Mouse (Mus musculus): ENCODE data around the gene Trmt112.
A peak's percentile ranks its signal among the peaks of the same experiment; 100 is the strongest.
"Not testable (repeated sequence)": the region's sequence is repeated elsewhere in the genome, so short reads cannot be mapped to it uniquely, and the experiment has no call there.

Trmt112 gene

DNA sequence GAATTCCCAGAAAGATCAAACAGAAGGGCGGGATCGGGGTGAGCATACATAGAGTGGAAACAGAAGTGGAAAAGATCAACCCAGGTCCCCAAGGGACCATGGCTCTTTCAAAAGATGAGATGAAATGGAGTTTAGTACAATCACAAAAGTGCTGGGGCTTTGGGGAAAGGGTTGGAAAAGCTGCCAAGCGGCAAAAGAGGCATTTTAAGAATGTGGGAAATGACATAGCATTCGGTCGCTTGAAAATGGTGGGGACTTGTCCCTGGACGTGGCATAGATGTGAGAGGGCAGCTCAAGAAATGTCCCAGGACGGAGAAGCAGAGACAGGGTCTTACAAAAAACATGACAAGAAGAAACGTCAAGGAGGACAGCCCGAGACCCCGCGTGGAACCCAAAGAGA lies 477 bp upstream of the Trmt112 start:
- DNase-seq (ENCODE audit: low read depth), result no peak

DNA sequence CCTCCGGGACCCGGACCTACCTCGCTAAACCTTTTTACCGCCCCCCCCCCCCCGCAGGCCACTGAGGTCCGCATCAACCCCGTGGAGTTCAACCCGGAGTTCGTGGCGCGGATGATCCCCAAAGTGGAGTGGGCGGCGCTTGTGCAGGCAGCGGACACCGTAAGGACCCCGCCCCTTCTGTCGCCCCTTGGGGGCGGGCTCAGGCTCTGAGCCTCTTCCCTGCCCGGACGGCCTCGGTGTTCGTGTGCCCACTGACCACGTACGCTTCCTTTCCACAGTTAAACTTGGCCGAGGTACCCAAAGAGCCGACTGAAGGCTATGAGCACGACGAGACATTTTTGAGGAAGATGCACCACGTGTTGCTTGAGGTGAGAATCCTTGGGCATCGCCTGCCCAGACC lies 808 bp downstream of the Trmt112 start:
- not testable (repeated sequence) for DNase-seq (ENCODE audit: low read depth)

DNA sequence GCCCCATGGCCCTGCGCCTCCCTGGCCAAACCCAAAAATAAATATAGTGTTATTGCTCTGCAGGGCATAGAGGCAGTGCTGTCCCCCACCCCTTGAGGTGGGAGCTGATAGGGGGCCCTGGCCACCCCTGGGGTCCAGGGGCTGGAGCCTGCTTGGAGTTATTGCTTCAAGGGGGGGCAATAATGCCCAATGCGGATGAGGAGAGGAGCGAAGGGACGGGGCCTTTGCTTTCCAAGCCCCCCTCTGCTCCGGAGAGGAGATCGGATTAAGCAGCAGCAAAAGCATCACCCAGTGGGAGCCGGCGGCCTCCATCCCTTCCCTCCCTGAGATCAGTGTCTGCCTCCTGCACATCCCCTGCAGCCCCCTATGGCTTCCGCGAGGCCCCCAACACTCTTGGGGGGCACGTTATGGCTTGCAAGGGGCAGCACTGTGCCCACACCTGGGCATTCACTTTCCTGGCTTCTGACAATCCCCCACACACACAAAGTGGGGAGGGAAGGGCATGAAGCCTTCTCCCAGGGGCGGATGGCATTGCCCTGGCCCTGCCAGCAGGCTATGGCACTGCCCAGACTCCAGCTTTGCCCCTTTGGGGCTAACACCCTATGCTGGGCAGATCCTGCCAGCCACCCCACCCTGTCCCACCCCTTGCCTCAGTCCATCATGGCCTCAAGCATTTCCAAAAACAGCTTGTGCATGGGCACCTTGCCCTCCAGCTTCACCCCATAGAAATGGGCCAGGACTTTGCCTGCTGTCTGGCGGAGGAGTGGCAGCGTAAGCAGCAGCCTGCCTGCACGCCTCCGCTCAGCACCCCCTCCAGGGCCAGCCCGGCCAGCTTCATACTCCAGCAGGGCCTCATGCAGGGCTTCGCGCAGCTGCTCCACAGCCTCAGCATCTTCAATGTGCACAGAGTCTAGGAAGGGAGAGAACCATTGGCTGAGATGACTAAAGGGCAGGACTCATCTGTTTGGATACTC lies 1.9 kb downstream of the Trmt112 start:
- DNase-seq (ENCODE audit: low read depth), result no peak

DNA sequence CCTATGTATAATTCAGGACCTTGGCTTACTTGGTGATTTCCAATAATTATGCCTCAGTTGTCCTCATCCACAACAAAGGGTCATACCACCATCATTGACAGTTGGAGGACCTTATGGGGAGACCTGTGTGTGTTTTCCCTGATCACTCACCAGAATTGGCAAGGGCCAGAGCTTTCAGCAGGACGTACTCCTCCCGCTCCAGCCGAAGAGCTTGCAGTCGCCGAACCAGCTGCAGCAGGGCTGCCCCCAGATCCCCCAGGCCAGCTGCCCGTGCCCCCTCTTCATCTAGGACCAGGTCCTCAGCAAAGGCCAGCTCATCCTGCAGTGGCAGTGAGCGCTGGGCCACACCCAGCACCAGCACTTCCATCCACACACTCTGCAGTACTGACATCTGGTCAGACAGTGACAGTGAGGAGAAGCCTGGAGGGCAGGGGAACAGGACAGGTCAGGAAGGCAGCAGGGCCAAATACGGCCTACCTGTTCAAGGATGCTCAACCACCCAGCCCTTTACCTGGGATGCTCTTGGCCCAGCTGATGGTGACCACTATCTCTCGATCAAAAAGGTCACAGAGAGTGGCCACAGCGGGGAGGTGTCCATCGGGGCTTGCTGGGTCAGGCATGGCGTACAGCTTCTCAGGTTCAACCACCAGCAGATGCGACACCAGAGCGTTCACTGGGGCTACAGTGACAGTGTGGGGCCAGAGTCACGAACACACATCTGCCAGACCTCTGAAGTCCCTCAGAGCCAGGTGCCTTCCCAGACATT lies 2.9 kb downstream of the Trmt112 start:
- DNase-seq (ENCODE audit: low read depth), result no peak

DNA sequence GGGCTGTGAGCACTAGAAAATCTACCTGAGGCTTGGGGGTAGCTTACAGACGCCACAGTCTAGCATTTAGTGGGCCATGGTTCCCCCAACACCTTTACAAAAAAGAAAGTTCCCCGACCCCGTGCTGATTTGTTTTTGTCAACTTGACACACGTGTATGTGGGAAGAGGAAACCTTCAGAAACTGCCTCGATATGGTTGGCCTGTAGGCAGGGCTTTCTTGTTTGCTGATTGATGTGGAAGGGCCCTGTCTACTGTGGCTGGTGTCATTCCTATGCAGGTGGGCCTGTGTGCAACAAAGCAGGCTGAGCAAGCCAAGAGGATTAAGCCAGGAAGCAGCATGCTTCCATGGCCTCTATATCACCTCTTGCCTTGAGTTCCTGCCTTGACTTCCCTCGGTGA lies 3.5 kb downstream of the Trmt112 start:
- DNase-seq (ENCODE audit: low read depth), result no peak

DNA sequence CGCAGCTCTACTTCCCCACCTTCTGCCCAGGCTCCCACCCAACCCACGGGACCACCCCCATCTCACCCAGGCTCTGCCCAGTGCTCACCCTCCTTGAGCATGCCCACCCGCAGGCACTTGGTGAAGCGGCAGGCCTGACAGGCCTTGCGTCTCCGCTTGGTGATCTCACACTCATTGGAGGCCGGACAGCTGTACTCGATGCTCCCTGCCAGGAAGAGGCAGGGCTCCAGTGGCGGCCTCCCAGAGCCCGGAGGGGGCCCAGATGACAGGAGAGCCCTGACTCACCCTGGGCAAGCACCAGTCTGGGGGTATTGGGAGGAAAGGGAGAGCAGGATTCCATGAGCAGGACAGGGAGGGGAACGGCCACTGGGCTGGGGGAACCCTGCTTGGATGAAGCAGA lies 4.5 kb downstream of the Trmt112 start:
- no peak for DNase-seq (ENCODE audit: low read depth)

DNA sequence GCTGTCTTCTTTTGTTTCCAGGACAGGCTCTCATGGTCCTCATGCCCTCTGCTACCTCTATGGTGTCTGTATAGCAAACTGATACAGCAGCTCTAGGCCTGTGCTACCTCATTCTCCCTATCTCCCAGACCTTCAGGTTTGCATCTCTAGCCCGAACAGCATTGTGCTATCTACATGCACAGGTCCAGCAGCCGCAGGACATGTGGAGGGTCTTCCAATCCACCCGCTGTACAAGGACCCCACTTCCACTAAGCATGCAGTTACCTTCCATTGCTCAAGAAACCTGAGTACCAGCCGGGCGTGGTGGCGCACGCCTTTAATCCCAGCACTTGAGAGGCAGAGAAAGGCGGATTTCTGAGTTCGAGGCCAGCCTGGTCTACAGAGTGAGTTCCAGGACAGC lies 5.0 kb downstream of the Trmt112 start:
- no peak for DNase-seq (ENCODE audit: low read depth)

DNA sequence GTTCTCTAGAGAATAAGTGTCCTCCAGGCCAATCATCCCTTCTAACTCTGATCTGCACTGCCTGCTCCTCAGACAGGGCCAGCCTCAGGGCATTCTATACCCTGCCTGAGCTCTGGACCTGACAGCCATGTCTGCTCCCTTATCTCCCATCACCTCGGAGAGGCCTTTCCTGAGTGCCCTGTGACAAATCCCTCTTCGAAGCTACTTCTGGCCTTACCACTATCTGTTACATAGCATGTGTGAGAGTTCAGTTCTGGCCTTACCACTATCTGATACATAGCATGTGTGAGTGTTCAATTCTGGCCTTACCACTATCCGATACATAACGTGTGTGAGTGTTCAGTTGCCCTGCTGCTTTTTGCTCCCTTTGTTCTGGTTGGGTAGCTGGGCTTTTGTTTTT lies 5.8 kb downstream of the Trmt112 start:
- no peak for DNase-seq (ENCODE audit: low read depth)

DNA sequence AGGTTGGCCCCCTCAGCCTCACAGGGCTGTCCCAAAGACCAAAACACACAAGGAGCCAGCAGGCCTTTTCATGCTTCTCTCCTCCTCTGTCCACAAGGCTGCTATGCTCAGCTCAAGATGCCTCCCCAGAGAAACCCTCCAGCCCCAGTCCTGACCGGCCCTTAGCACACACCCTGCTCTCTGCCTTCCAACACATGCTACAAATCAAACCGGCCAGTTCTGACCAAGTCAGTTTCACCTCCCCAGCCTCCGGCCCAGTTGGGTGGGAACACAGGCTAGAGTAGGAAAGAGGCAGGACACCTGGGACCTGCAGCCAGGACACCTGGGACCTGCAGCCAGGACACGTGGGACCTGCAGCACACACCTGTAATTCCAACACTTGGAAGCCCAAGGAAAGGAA lies 7.0 kb downstream of the Trmt112 start:
- DNase-seq (ENCODE audit: low read depth), result no peak

DNA sequence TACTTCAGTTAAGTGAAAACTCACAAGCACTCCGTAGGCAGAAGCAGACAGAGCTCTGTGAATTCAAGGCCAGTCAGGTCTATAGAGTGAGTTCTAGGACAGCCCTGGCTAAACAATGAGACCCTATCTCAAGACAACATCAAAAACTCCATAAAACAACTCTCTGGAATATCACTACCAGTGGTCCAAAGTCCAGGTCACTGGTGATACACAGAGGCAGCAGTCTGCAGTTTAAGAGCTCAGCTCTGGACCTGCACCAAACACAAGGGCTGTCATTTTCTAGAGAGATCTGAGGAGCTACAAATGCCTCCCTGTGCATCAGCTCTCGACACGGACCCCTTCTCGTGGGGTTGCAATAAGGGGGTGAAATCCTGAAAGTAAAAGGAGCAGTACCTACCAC lies 8.8 kb downstream of the Trmt112 start:
- no peak for DNase-seq (ENCODE audit: low read depth)

DNA sequence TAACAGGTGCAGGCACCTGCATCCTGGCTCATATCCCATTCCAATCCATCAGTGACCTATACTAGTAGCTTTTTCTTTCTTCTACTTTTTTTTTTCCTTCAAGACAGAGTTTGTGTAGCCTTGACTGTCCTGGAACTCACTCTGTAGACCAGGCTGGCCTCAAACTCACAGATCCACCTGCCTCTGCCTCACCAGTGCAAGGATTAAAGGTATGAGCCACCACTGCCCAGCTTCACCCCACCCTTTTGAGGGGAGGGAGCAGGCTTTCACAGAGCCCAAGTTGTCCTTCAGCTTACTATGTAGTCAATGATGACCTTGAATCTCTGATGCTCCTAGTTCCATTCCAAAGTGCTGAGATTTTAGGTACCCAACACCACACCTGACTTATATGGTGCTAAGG lies 9.9 kb downstream of the Trmt112 start:
- no peak for DNase-seq (ENCODE audit: low read depth)

DNA sequence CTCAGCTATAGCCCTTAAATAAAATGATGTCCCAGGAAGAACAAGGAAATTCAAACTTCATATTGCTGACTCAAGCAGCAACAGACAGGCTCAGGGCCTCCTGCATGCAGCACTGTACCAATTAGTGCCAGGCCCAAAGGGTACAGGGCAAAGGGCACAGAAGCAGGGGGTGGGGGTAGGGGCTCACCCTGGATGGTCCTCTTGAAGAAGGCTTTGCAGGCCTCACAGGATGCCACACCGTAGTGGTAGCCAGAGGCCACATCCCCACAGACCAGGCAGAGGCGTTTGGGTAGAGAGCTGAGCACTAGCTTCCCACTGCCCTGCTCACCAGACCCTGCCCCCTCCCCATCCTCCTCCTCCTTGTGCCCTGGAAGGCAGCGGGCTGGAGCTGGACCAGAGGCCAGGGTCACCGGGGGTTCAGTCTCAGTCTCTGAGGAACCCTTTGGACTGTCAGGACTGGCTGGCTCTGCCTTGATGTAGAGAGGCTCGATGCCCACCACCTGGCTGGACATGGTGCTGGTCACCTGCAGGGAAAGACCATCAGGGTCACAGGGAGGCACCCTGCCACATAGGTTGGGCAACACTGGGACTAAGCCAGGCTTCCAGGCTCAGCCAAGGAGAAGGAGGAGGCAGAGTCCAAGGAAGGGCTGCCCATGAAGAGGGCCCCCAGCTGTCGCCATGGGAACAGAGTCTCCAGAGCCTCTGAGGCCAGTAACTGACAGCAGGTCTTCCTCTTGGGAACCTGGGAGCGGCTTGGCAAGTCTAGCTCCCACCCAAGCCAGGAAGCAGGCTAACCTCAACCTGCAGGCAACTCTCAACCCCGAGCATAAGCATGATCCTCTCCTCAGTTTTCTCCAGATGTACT lies 10.6 kb downstream of the Trmt112 start:
- DNase-seq (ENCODE audit: low read depth), result no peak

DNA sequence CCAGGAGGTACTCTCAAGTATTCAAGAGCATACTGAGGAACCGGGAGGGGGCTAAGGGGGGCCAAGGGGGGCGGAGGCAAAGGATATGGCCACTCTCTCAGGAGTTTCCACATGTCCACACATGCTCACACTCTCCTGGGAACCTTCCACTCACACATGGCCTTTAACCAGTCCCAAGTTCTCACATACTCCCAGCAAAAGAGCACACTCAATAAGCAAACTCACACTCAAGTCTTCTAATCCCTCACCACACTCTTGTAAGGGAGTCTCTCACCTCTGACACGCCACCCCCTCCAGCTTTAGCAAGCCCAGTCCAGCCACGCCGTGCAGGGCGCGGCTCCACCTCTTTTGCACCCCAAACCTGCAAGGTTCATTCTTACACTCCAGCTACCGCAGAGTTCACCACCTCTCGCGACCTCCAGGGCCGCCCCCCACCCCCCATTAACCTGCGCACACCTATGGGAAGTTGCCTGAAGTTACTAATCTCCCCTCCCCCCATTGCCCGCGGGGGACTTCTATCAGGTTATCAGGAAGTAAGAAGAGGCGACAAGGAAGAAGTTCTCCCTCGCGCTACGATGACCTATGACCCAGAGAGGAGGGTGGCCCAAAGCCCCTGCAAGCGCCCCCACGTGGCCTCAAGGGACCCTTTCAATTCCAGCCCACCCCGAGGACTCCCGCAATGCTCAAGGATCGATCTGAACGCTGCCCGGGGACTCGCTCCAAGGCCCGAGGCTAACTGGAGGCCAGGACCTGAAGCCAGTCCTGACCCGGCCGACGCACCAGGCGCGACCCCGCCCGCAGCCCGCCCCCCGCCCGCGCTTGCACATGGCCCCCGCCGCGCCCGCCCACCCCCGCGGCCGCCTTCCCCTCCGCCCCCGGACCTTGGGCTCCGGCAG lies 11.5 kb downstream of the Trmt112 start:
- no peak for DNase-seq (ENCODE audit: low read depth)

DNA sequence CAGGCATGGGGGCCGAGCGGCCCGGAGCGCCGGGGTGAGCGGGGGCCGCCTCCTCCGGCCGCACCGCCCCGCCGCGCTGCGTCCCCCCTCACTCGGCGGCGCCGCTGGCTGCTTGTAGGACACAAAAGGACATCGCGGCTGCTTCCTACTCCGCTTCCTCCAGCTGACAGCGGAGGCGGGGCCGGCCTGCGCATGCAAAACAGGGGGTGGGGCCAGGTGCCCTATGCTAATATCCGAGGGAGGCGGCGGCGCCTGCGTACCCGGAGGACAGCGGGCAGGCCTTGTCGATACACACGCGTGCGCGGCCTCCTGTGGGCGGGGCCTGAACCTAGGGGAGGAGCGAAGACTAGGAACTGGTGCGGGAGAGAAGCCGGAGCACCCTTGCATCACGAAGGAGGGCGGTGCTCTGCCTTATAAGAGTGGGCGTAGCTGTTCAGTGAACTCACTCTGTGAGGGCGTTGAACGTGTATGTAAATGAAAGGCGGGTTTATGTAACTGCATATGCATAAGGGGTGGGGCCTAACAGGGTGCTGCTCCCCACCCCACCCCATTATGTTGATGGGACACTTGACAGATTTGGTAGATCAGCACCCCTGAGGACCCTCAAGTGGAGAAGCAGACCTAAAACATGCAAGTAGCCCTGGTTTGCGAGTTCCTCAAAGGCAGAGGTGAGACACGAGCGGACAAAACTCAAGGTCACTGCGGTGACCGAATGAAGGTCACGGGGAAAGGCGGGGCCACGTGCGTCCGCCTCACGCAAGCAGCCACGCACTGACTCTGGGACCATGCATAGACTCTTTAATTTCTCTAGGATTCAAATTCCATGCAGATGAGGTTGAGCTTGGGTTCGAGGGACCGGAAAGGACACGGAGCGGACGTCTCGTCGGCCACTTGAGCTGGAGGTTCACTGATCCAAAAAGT lies 12.4 kb downstream of the Trmt112 start, which contains the start of gene Esrra:
Gene Esrra, minus strand, starts transcription at position 167 of the 921 bp plus-strand sequence.
- peak; percentile 98 for DNase-seq (ENCODE audit: low read depth)

DNA sequence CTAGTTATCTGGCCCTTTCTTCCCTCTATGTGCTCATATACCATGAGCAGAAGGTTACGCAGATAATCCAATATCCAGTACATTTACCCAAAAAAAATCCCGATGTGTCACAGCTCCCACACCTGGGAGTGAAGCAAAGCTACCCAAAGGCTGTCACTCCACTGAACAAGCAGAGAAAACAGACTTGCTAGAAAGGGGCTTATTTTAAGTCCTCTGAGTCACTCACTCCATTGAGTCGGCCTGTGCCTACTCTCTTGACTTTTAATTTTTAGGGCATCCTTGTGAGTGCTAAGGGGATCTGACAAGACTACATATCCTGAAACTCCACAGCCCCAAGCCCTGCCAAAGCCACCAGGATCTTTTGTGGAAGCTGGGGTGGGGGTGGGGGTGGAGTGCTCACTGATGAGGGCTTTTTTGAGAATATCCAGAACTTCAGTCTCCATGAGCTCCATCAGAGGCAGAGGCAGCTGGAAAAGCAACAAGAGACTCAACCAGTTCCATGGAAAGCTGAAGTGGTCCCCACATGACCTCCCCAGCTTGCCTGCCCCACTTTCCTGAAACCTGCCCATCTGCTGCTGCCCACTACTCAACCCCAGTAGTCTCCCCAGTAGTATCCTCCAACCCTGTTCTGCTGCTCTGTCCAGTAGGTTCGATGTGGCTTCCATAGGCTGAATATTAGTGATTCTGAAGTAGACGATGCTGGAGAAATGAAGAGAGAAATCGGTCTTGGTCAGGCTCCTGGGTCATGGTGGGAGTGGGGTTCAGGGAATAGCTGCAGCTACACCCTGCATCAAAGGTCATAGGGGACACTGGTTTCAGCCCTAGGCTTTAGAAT lies 13.6 kb downstream of the Trmt112 start:
- no peak for DNase-seq (ENCODE audit: low read depth)

DNA sequence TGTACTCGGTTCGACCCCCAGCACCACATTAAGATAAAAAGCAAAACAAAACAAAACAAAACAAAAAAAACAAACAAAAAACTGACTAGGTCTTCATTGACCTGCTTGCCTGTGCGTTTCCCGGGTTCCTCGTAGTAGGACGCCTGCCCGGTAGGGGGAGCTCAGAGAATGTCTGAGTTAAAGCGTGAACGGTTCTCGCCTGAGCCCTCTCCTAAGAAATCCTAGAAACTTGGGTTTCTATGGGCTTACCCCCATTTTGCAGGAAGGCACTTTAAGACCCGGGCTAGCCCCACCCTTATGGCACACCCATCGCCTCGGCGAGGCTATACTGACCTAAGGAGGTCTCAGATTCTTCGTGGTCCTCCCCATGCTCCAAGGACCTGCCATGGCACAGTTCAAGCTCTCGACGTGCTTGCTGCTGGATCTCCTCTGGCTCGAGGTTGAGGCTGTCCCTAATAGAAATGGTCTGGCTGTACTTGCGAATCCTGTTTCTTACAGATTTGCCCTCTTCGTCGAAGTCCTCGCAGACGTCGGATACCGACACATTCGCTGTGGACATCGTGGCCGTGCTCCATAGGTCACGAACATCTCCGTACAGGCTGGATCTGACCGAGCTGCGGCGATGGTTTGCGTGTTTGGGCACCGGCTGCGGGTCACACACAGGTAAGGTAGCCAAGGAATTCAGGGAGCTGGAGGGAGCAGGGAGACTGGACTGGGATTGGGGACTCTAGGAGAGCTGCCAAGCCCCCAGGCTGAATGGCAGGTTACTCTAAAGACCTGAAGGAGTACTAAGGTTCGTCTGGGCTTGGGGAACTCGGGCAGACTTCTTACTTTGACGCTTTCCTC lies 15.2 kb downstream of the Trmt112 start:
- DNase-seq (ENCODE audit: low read depth), result peak; percentile 44

DNA sequence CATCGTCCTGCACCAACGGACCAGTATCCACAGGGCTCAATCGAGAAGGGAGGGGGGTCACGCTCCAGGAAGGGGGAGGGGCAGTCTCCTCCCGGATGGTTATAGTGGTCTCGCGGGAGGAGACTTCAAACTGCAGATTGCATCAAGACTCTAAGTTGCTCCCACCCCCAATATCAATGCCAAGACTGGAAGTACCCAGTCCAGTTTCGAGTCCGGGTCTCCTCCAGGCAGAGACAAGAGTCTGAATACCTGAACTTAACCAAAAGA lies 15.7 kb downstream of the Trmt112 start, which contains the start of gene Catsperz:
Gene Catsperz, minus strand, starts transcription at position 74 of the 267 bp plus-strand sequence.
- no peak for DNase-seq (ENCODE audit: low read depth)

DNA sequence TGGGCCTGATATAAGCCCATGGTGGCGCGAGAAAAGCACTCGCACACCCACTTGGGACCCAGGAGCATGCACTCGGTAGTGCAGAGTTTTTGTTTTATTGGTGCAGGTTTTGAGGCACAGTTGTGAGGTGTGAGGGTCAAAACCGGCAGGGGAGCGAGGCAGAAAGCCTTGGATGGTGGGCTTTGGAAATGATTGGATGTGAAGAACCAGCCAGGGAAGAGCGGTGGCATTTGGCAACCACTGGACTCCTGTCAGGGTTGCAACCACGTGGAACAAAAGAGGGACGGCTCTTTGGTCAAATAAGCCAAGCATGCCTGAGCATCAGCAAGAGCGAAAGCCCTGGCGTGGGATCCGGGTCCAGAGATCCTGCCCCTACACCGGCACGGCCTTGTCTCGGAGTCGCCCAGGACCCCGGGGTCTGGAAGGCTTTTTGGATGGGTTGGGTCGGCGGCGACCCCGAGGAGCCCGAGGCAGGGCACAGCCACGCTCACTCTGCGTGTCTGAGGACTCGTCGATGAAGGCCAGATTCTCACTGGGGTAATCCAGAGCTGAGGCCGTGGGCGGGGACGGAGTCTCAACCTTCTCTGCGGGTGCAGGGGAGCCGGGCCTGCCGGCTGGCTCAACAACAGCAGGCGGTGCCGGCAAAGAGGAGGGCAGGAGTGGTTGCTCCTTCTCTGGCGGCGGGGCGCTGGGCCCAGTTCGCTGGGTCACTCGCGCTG lies 16.3 kb downstream of the Trmt112 start:
- DNase-seq (ENCODE audit: low read depth), result no peak

Data from fibroblast of lung, adult 2 months (primary cell).